Mouse (Mus musculus): ENCODE measurements at regions not wholly inside any gene's neighbourhood (a gene's known extent, or its start where the extent isn't known, plus 50 kb on each side); places are given as distances from the start of the nearest gene placed in this dataset.

DNA sequence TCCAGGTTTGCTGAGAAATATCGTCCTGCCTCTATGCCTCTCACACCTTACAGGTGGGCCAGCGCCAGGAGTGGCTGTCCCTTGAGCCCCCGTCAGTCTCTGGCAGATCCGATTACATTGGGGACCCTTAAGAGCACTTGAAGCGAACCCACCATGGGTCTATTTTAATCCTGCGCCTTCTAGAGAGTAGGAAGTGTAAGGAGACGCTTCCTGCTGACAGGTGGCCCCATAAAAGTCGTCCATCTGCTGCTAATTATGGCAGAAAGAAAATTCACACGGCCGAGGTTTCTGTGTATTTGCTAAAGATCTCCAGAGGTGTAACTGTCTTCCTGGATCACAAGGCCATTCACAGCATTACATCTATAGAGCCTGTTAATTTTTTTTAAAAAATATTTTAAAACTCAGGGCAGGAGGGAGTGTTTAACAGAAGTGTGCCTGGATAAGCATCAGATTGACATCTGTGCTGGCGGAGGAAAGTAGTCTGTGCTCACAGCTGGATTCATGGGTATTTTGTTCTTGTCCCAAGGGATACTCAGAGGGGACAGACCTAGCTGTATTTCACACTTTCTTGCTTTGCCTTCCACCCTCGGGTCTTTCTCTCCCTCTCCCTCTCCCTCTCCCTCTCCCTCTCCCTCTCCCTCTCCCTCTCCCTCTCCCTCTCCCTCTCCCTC, 394.9 kb downstream of the Vps13c start:
- TF ChIP-seq CTCF (IDR thresholded peaks at IDR 0.05; ENCODE audit: borderline replicate concordance, insufficient read depth, low read depth, low read length) (no peak), POLR2A (IDR thresholded peaks at IDR 0.05; ENCODE audit: borderline replicate concordance, insufficient read depth, low read length) (no peak)
